Mouse (Mus musculus): ENCODE measurements around the gene Gm14151. TPM values are rescaled to one million over a fixed set of nuclear protein-coding genes. Genes with fewer than 3 reads are reported as not detected.

Gene Gm14151
- polyA plus RNA-seq, 1 experiment from 2014 or later: not detected

GRCm38 (mm10) chr2:151037292-151037691 is 54.9 kb downstream of the Gm14151 start:
- no peak overlapping the region for H3K4me3 ChIP-seq (ENCODE audit: low read depth, low read length)

More at GRCm38 (mm10) chr2:151037292-151037691, 54.9 kb downstream of the Gm14151 start:
- no peaks in the 10 kb centered on the region for H3K9me3 ChIP-seq (replicated peaks; ENCODE audit: control insufficient read depth, low read length)
- ATAC-seq (replicated peaks; ENCODE audit: insufficient number of reproducible peaks, low FRiP score, low TSS enrichment, low read depth): no peak
- H3K36me3 ChIP-seq (replicated peaks; ENCODE audit: control insufficient read depth, insufficient read depth, low read depth, low read length): no peaks in the 10 kb centered on the region
- no peak overlapping the region for H3K27ac ChIP-seq (replicated peaks; ENCODE audit: low read depth, low read length)
- H3K4me2 ChIP-seq (ENCODE audit: low read depth, low read length): no peak overlapping the region
- no peak for DNase-seq (ENCODE audit: low spot score)
- H3K9ac ChIP-seq (replicated peaks; ENCODE audit: low read length): no peak overlapping the region
- WGBS: 96% methylated on average over 1 of the region's 1 CpGs
- no peaks in the 10 kb centered on the region for H3K27me3 ChIP-seq (ENCODE audit: control insufficient read depth, insufficient read depth, low read length)
- H3K4me1 ChIP-seq (ENCODE audit: control insufficient read depth, insufficient read depth, low read length): no peaks in the 10 kb centered on the region; the same call in 1 of the 2 replicates

Other genes with a start within 250 kb of the Gm14151 start
- 54.3 and 54.9 TPM in 2 replicates for gene Abhd12, start 187.6 kb downstream of the Gm14151 start, polyA plus RNA-seq (2014; fragmentation: Nextera tagmentation; extraction: Ambion mirVana)
- gene Gins1, start 186.9 kb downstream of the Gm14151 start, polyA plus RNA-seq (2014; fragmentation: Nextera tagmentation; extraction: Ambion mirVana): 84.5 and 87.7 TPM in 2 replicates
- 9.0 and 14.0 TPM in 2 replicates for gene Ninl, start 53.0 kb downstream of the Gm14151 start, polyA plus RNA-seq (2014; fragmentation: Nextera tagmentation; extraction: Ambion mirVana)
- 54.3 and 62.0 TPM in 2 replicates for gene Nanp, start 53.0 kb downstream of the Gm14151 start, polyA plus RNA-seq (2014; fragmentation: Nextera tagmentation; extraction: Ambion mirVana)
- gene Gm14147, start 5.9 kb upstream of the Gm14151 start, polyA plus RNA-seq (2014; fragmentation: Nextera tagmentation; extraction: Ambion mirVana): not detected in 2 replicates

Measured in embryonic facial prominence, embryonic 11.5 days (tissue).